Mouse (Mus musculus) G1E-ER4 (cell line): ENCODE measurements around the gene Tmem120b. TPM values are rescaled to one million over a fixed set of nuclear protein-coding genes. Genes with fewer than 3 reads are reported as not detected.

ENCODE experiments used
- GATA1 ChIP-seq: IDR thresholded peaks from one replicate; pipeline ENCODE4 v1.8.0; 2012; ENCODE audit warnings: low read length, inconsistent platforms
- polyA plus RNA-seq: library from polyadenylated mRNA; stranded (reverse); fragments of >175 nt; gene quantifications from 2 replicates; pipeline ENCODE4 v1.2.3, GENCODE M21; 2012

Gene Tmem120b
- polyA plus RNA-seq: 3.2 and 6.0 TPM in 2 replicates

GRCm38 (mm10) chr5:123068115-123068514, at the start of gene Tmem120b:
TSS of gene Tmem120b (plus strand) at chr5:123068415.
- TF ChIP-seq GATA1: no peak

- no peak for TF ChIP-seq GATA1
Observed at GRCm38 (mm10) chr5:123019336-123020016, 48.7 kb upstream of the Tmem120b start.

- no peak for TF ChIP-seq GATA1
Observed at GRCm38 (mm10) chr5:123020426-123020825, 47.8 kb upstream of the Tmem120b start.

GRCm38 (mm10) chr5:123021438-123021837, 46.8 kb upstream of the Tmem120b start:
- no peak for TF ChIP-seq GATA1

GRCm38 (mm10) chr5:123023049-123023448, 45.2 kb upstream of the Tmem120b start:
- TF ChIP-seq GATA1: no peak

GRCm38 (mm10) chr5:123024312-123024711, 43.9 kb upstream of the Tmem120b start:
- TF ChIP-seq GATA1: no peak

DNA sequence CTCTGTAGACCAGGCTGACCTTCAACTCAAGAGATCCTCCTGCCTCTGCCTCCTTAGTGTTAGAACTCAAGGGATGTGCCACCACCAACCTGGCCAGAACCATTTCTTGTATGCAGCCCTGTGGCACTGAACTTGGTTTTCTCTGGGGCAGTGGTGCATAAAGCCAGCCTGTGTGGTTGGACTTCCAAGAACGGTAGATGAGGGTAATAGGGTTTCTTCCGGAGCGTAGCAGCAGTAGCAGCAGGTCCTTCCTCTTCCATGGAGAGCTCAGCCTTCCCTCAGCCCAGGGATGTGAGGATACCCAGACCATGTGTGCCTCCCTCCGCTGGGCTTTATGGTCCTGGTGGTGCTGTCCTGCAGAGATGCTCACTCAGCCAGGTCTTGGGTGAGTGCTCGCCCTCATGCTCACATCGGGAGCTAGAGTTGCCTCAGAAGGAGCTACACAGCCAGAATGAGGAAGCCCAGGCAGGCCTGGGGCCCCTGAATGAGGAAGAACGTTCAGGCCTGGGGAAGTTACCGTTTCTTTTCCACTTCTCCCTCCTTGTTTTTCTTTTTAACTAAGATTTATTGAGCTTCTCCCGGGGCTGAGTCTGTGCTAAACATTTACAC, 43.1 kb upstream of the Tmem120b start:
- TF ChIP-seq GATA1: no peak

GRCm38 (mm10) chr5:123026414-123026813, 41.8 kb upstream of the Tmem120b start:
- TF ChIP-seq GATA1: no peak

GRCm38 (mm10) chr5:123027436-123027835, 40.8 kb upstream of the Tmem120b start:
- TF ChIP-seq GATA1: no peak

DNA sequence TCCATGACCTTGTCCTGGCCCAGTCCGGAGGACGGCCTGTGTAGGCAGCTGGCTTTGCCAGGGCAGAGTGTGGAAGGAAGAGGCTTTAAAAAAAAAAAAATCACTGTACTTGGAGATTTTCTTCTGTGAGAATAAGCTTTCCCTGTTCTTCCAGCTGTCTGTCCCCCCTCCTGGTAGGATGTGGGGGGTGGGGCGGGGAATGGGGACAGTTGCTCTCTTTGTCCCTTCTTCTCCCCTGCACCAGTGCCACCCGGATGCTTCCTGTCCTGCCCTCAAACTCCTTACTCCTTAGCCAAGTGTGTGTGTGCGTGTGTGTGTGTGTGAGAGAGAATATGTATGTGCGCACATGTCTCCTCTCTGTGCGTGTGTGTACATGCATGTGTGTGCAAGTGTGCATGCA, 38.5 kb upstream of the Tmem120b start:
- no peak for TF ChIP-seq GATA1

DNA sequence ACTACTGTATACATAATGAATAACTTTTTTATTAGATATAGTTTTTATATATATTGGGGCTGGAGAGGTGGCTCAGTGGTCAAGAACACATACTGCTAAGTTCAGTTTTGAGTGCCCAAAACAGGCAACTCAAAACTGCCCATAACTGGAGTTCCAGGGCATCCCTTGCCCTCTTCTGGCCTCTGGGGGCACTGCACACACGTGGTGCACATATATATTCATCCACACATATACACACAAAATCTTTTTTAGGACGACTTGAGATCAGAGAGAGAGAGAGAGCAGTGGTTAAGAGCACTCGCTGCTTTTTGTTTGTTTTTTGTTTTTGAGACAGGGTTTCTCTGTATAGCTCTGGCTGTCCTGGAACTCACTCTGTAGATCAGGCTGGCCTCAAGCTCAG, 36.9 kb upstream of the Tmem120b start:
- TF ChIP-seq GATA1: no peak

- no peak for TF ChIP-seq GATA1
Observed at GRCm38 (mm10) chr5:123033646-123034160, 34.5 kb upstream of the Tmem120b start.

- no peak for TF ChIP-seq GATA1
Observed at GRCm38 (mm10) chr5:123035089-123035488, 33.1 kb upstream of the Tmem120b start.

DNA sequence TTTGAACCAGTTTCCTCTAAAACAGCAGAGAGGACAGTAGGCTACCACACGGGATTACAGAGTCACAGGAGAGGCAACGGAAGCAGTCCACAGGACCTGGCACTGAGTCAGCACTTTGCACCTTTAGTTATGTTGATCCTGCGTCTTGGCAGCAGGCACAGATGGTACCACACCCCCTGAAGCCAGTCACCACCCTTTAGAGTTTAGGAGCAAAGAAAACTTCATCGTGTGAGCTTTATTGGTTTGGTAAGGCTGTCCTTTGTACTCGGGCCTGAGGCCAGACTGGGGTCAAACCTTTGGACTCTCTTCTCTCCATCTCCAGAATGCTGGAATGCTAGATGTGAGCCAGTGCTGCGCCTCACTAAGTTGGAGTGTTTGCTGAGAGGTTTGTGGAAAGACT, 32.7 kb upstream of the Tmem120b start:
- no peak for TF ChIP-seq GATA1

- TF ChIP-seq GATA1: no peak
Observed at GRCm38 (mm10) chr5:123038115-123038514, 30.1 kb upstream of the Tmem120b start.

- no peak for TF ChIP-seq GATA1
Observed at GRCm38 (mm10) chr5:123039120-123039752, 29.0 kb upstream of the Tmem120b start.
